Mouse (Mus musculus) heart, adult 9 months (tissue): ENCODE data around the gene Kif1bp.
"Not testable (repeated sequence)": the region's sequence is repeated elsewhere in the genome, so short reads cannot be mapped to it uniquely, and the experiment has no call there.

Experiments
- DNase-seq, 2 experiments: peaks; one replicate each; pipeline ENCODE4 v3.0.0; 2022; ENCODE audit warnings: low spot score in 2 of 2

The Kif1bp gene

GRCm38 (mm10) chr10:62509032-62509656 is 69.1 kb downstream of the Kif1bp start:
- no peak for DNase-seq

GRCm38 (mm10) chr10:62508459-62508858 is 69.8 kb downstream of the Kif1bp start:
- peak; percentile 71 to 79 for DNase-seq

- peak; percentile 87 to 89 for DNase-seq
These were observed 70.5 kb downstream of the Kif1bp start for GRCm38 (mm10) chr10:62507591-62508308.

GRCm38 (mm10) chr10:62507071-62507470 is 71.2 kb downstream of the Kif1bp start:
- DNase-seq, result no peak

GRCm38 (mm10) chr10:62506019-62506556 is 72.2 kb downstream of the Kif1bp start:
- DNase-seq, result peak in 1 of 2 experiments; percentile 33

DNA sequence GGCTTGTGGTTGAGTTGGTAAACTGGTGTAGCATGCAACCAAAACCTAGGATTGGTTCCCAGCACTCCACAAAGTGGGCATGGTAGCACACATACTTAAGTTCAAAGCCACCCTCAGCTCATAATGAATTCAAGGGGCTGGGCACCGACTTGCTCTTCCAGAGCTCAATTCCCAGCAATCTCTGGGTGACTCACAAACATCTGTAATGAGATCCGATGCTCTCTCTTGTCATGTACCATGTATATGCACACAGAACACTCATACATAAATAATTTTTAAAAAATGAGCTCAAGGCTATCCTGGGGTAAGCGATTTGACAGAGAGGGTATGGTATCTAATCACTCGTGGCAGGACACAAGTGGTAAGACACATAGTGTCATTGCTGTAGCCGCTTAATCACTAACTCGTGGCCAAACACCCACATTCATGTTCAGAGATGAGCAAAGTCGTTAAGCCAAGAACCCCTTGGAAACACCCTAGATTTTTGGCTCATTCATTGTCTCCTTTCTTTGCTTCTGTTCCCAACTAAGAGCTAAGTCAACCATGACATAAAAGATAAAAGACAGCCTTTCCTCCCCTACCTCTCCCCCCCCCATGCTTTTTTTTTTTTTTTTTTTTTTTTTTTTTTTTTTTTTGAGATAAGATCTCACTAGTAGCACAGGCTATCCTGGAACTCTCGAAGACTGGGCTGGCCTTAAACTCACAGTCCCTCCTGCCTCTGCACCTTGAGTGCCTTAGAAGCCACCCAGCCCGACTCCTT is 72.9 kb downstream of the Kif1bp start:
- DNase-seq, result no peak

DNA sequence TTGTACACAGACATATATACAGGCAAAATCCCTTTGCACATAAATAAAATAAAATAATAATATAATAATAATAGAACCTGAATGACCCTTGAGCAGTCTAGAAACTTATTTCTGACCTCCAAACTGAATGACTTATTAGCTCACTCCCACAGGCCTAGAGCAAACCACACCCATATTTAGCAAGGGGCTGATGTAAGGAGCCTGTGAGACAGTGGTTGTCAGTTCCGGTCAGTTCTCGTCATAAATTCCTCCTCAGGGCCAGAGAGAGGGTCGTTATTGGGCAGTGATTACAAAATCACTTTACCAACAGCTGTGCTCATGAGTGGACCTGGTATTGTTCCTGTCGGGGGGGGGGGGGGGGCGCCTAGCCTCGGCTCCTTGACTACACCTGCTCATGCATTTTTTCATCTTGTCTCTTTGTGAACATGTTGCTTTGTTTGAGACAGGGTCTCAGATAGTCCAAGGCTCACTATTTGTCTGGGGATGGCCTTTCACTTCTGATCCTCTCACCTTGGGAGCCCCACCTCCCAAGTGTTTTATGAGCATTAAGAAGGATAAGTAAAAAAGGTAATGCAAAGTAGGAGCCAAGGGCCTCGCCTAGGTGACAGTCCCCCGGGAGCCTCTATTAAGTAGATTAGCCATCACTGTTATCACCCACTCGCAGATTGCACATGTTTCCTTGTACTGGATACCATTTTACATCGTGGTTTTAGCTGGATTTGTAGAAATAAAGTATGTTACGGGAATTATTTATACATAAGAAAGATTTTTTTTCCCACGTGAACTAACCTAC is 74.2 kb downstream of the Kif1bp start:
- DNase-seq, result no peak

DNA sequence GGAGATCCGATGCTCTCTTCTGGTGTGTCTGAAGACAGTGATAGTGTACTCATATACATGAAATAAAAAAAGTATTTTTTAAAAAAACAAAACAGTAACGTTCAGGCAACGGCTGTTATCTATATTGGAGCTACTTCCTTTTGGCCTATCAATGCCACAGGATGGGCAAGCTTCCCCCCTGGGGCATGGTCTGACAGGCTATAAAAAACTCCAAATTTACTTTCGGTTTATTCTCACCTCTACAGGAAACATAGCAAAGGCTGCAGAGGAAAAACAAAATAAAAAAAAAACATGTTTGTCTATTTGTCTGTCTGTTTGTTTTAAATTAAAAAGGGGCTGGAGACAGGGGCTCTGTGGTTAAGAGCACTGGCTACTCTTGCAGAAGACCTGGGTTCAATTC is 74.9 kb downstream of the Kif1bp start:
- peak in 1 of 2 experiments; percentile 18 for DNase-seq

- DNase-seq, result no peak
These were observed 76.3 kb downstream of the Kif1bp start for GRCm38 (mm10) chr10:62501951-62502350.

GRCm38 (mm10) chr10:62500916-62501615 is 77.2 kb downstream of the Kif1bp start:
- no peak for DNase-seq

DNA sequence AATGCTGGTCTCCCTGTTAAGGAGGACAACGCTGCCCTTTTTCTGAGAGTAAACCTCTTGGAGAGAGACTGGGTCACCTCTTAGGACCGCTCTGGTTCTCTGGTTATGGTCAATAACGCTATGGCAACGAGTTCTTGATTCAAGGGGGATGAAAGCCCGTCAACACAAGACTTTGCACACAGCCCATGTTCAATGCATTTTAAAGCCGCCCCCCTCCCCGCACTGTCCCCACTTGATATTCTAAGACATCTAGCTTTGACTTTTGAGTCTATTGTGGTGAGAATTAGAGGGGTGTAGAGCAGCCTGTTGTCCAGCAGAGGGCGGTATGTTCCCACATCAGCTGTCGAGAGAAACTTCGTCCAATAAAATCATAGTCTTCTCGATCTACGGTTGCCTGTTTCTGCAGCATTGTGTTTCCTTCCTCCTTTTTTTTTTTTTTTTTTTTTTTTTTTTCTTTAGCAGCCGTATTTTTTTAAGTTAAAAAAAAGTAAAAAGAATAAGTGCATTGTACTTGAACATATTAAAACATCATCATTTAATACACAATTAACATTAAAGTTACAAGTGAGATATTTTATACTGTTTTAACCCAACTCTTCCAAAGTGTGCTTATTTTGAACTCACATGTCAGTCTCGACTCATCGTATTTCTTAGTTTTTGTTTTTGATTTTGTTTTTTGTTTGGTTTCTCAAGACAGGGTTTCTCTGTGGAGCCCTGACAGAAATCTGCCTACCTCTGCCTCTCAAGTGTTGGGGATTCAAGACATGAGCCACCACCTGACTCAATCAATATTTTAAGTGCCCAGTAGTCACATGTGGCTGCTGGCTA is 78.0 kb downstream of the Kif1bp start:
- peak in 1 of 2 experiments; percentile 60 for DNase-seq

GRCm38 (mm10) chr10:62491681-62492080 is 86.6 kb downstream of the Kif1bp start:
- DNase-seq, result not testable (repeated sequence)
